Mouse (Mus musculus): Measurements from ENCODE around the gene Zfp46. TPM values are rescaled to one million over a fixed set of nuclear protein-coding genes. Genes with fewer than 3 reads are reported as not detected.

Gene Zfp46
- 8.4 and 12.7 TPM in 2 replicates for polyA plus RNA-seq (2012; rRNA removed)

GRCm38 (mm10) chr4:136284455-136284854 is at the start of gene Zfp46:
Gene Zfp46 (plus strand): TSS chr4:136284683.
- H3K27ac ChIP-seq (ENCODE audit: insufficient read depth, low read length): peak within 1 kb of the TSS; percentile 74
- WGBS: 62% methylated on average over 5 of the region's 5 CpGs
- peaks cover 4% of the 10 kb centered on the region; the same call in 1 of the 2 replicates for H3K4me1 ChIP-seq (ENCODE audit: control insufficient read depth, insufficient read depth, insufficient read length)
- H3K27me3 ChIP-seq (ENCODE audit: control insufficient read depth, insufficient read depth, low read length): no peaks in the 10 kb centered on the region
- peaks cover 4% of the 10 kb centered on the region; the same call in 1 of the 2 replicates for H3K36me3 ChIP-seq (ENCODE audit: control insufficient read depth, insufficient read depth, low read length)
- H3K4me3 ChIP-seq (ENCODE audit: extremely low read depth, insufficient read depth, insufficient read length): peak within 1 kb of the TSS; percentile 77
- TF ChIP-seq CTCF (IDR thresholded peaks at IDR 0.05; ENCODE audit: extremely low read depth, insufficient read depth, insufficient read length, insufficient replicate concordance) (no peak), POLR2A (IDR thresholded peaks at IDR 0.05; ENCODE audit: low read depth, low read length) (no peak)
- no peak for DNase-seq (ENCODE audit: low read depth in 1 of 2, low spot score in 2 of 2)

- no peak for DNase-seq (ENCODE audit: low read depth in 1 of 2, low spot score in 2 of 2)
- 38% methylated on average over 13 of the region's 13 CpGs for WGBS
- Histone ChIP-seq H3K4me3 (ENCODE audit: extremely low read depth, insufficient read depth, insufficient read length) (no peak overlapping the region), H3K4me1 (ENCODE audit: control insufficient read depth, insufficient read depth, insufficient read length) (no peaks in the 10 kb centered on the region; the same call in 1 of the 2 replicates), H3K27ac (ENCODE audit: insufficient read depth, low read length) (no peak overlapping the region), H3K36me3 (ENCODE audit: control insufficient read depth, insufficient read depth, low read length) (no peaks in the 10 kb centered on the region), H3K27me3 (ENCODE audit: control insufficient read depth, insufficient read depth, low read length) (peaks cover 7% of the 10 kb centered on the region; the same call in 1 of the 2 replicates)
- TF ChIP-seq POLR2A (IDR thresholded peaks at IDR 0.05; ENCODE audit: low read depth, low read length): no peak
- no peak for TF ChIP-seq CTCF (IDR thresholded peaks at IDR 0.05; ENCODE audit: extremely low read depth, insufficient read depth, insufficient read length, insufficient replicate concordance)
These were observed 45.8 kb upstream of the Zfp46 start for GRCm38 (mm10) chr4:136238669-136239068.

- no peak for TF ChIP-seq POLR2A (IDR thresholded peaks at IDR 0.05; ENCODE audit: low read depth, low read length)
- no peak for TF ChIP-seq CTCF (IDR thresholded peaks at IDR 0.05; ENCODE audit: extremely low read depth, insufficient read depth, insufficient read length, insufficient replicate concordance)
- Histone ChIP-seq H3K4me1 (ENCODE audit: control insufficient read depth, insufficient read depth, insufficient read length) (no peaks in the 10 kb centered on the region; the same call in 1 of the 2 replicates), H3K27me3 (ENCODE audit: control insufficient read depth, insufficient read depth, low read length) (peaks cover 7% of the 10 kb centered on the region; the same call in 1 of the 2 replicates), H3K27ac (ENCODE audit: insufficient read depth, low read length) (no peak overlapping the region), H3K36me3 (ENCODE audit: control insufficient read depth, insufficient read depth, low read length) (no peaks in the 10 kb centered on the region), H3K4me3 (ENCODE audit: extremely low read depth, insufficient read depth, insufficient read length) (no peak overlapping the region)
- WGBS: 62% methylated on average over 9 of the region's 9 CpGs
- no peak for DNase-seq (ENCODE audit: low read depth in 1 of 2, low spot score in 2 of 2)
These were observed 45.4 kb upstream of the Zfp46 start for GRCm38 (mm10) chr4:136239111-136239510.

DNA sequence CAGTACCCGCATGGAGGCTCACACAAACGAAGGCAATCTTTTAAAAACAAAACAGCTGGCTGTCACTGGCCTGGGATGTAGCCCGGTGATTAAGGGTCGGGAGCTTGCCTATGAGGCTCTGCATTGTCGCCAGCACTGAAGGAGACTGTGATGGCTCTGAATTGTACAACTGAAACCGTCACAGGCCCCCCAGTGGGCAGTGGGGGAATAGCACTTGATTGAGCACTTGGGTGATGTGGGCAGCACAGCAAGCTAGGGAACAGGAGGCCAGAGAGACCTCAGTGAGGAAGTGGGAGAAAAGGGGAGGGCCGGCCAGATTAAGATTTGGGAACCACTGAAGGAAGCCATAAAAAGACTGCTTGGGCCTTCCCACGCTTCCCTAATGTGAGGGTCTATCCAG is 44.9 kb upstream of the Zfp46 start:
- TF ChIP-seq POLR2A (IDR thresholded peaks at IDR 0.05; ENCODE audit: low read depth, low read length): no peak
- peak; percentile 66; the same call in 1 of the 2 replicates for TF ChIP-seq CTCF (IDR thresholded peaks at IDR 0.05; ENCODE audit: extremely low read depth, insufficient read depth, insufficient read length, insufficient replicate concordance)
- WGBS: 7% methylated on average over 8 of the region's 8 CpGs
- H3K4me3 ChIP-seq (ENCODE audit: extremely low read depth, insufficient read depth, insufficient read length): no peak overlapping the region
- no peak overlapping the region for H3K27ac ChIP-seq (ENCODE audit: insufficient read depth, low read length)
- no peaks in the 10 kb centered on the region for H3K36me3 ChIP-seq (ENCODE audit: control insufficient read depth, insufficient read depth, low read length)
- no peaks in the 10 kb centered on the region; the same call in 1 of the 2 replicates for H3K4me1 ChIP-seq (ENCODE audit: control insufficient read depth, insufficient read depth, insufficient read length)
- peaks cover 7% of the 10 kb centered on the region; the same call in 1 of the 2 replicates for H3K27me3 ChIP-seq (ENCODE audit: control insufficient read depth, insufficient read depth, low read length)
- DNase-seq (ENCODE audit: low read depth in 1 of 2, low spot score in 2 of 2): peak; percentile 45 to 80

- WGBS: 58% methylated on average over 14 of the region's 14 CpGs
- no peaks in the 10 kb centered on the region for H3K36me3 ChIP-seq (ENCODE audit: control insufficient read depth, insufficient read depth, low read length)
- no peak for DNase-seq (ENCODE audit: low read depth in 1 of 2, low spot score in 2 of 2)
- no peak for TF ChIP-seq CTCF (IDR thresholded peaks at IDR 0.05; ENCODE audit: extremely low read depth, insufficient read depth, insufficient read length, insufficient replicate concordance)
- TF ChIP-seq POLR2A (IDR thresholded peaks at IDR 0.05; ENCODE audit: low read depth, low read length): no peak
- peaks cover 7% of the 10 kb centered on the region; the same call in 1 of the 2 replicates for H3K27me3 ChIP-seq (ENCODE audit: control insufficient read depth, insufficient read depth, low read length)
- no peak overlapping the region for H3K27ac ChIP-seq (ENCODE audit: insufficient read depth, low read length)
- no peaks in the 10 kb centered on the region; the same call in 1 of the 2 replicates for H3K4me1 ChIP-seq (ENCODE audit: control insufficient read depth, insufficient read depth, insufficient read length)
- H3K4me3 ChIP-seq (ENCODE audit: extremely low read depth, insufficient read depth, insufficient read length): no peak overlapping the region
These were observed 44.4 kb upstream of the Zfp46 start for GRCm38 (mm10) chr4:136240123-136240522.

DNA sequence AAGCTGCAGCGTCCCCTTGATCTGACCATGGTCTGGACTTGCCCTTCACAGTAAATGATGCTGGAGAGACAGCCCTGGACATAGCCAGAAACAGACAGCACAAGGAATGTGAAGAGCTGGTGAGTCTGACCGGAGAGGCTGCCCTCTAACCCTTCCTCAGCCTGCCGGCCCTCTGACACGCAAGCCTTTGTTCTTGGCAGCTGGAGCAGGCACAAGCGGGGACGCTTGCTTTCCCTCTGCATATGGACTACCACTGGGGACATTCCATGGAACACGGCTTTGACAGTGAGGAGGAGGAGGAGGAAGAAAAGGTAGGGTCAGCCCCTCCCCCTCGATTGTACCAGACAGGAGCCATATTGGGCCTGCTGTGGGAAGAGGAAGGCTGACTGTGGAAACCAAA is 43.5 kb upstream of the Zfp46 start:
- DNase-seq (ENCODE audit: low read depth in 1 of 2, low spot score in 2 of 2): no peak
- peaks cover 9% of the 10 kb centered on the region for H3K27me3 ChIP-seq (ENCODE audit: control insufficient read depth, insufficient read depth, low read length)
- 82% methylated on average over 8 of the region's 8 CpGs for WGBS
- no peak overlapping the region for H3K27ac ChIP-seq (ENCODE audit: insufficient read depth, low read length)
- no peaks in the 10 kb centered on the region for H3K36me3 ChIP-seq (ENCODE audit: control insufficient read depth, insufficient read depth, low read length)
- no peak overlapping the region for H3K4me3 ChIP-seq (ENCODE audit: extremely low read depth, insufficient read depth, insufficient read length)
- no peak for TF ChIP-seq CTCF (IDR thresholded peaks at IDR 0.05; ENCODE audit: extremely low read depth, insufficient read depth, insufficient read length, insufficient replicate concordance)
- no peak for TF ChIP-seq POLR2A (IDR thresholded peaks at IDR 0.05; ENCODE audit: low read depth, low read length)
- no peaks in the 10 kb centered on the region; the same call in 1 of the 2 replicates for H3K4me1 ChIP-seq (ENCODE audit: control insufficient read depth, insufficient read depth, insufficient read length)

DNA sequence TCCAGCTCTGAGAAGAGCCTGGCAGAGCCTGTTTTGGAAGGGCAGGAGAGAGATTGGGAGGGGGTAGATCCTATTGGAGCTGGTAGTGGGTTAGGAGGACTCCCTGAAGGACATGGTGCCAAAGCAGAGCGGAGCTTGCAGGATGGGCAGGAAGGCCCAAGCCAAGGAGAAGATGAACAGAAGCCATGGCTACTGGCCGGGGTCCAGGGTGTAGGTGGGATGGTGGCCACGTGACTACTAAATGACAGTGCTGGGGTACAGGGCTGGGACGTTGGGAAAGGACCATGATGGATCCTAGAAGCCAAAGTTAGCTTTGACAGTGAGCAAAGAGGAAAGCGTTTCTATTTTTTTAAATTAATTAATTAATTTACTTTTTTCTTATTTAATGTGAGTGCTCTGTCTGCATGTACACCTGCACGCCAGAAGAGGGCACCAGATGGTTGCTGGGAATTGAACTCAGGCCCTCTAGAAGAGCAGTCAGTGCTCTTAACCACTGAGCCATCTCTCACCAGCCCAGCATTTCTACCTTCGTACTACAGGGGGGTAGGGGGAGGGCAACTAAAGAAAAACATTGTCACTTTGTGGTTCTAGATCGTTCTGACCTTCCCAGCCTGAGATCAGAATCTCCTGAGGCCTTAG is 42.3 kb upstream of the Zfp46 start:
- TF ChIP-seq POLR2A (IDR thresholded peaks at IDR 0.05; ENCODE audit: low read depth, low read length) (no peak), CTCF (IDR thresholded peaks at IDR 0.05; ENCODE audit: extremely low read depth, insufficient read depth, insufficient read length, insufficient replicate concordance) (no peak)
- H3K4me1 ChIP-seq (ENCODE audit: control insufficient read depth, insufficient read depth, insufficient read length): no peaks in the 10 kb centered on the region; the same call in 1 of the 2 replicates
- no peaks in the 10 kb centered on the region for H3K36me3 ChIP-seq (ENCODE audit: control insufficient read depth, insufficient read depth, low read length)
- H3K27me3 ChIP-seq (ENCODE audit: control insufficient read depth, insufficient read depth, low read length): peaks cover 13% of the 10 kb centered on the region
- H3K4me3 ChIP-seq (ENCODE audit: extremely low read depth, insufficient read depth, insufficient read length): no peak overlapping the region
- DNase-seq (ENCODE audit: low read depth in 1 of 2, low spot score in 2 of 2): no peak
- WGBS: 46% methylated on average over 8 of the region's 8 CpGs
- H3K27ac ChIP-seq (ENCODE audit: insufficient read depth, low read length): no peak overlapping the region

Measured in spleen, adult 2 months (tissue).